Mouse (Mus musculus): ENCODE data around the gene Kif1b. TPM values are rescaled to one million over a fixed set of nuclear protein-coding genes. Genes with fewer than 3 reads are reported as not detected.

Kif1b gene
- polyA plus RNA-seq, 1 experiment from 2014 or later: 5.1 TPM

- no peak for ATAC-seq (ENCODE audit: low read depth)
- 70% methylated on average over 9 of the region's 9 CpGs for WGBS (ENCODE audit: insufficient replicate concordance)
- Histone ChIP-seq H3K27ac (no peak overlapping the region), H3K9ac (no peak overlapping the region), H3K4me3 (replicated peaks) (no peak overlapping the region), H3K36me3 (no peaks in the 10 kb centered on the region), H3K4me1 (replicated peaks) (peaks cover 17% of the 10 kb centered on the region; the same call in 1 of the 2 replicates), H3K27me3 (no peaks in the 10 kb centered on the region), H3K4me2 (no peak overlapping the region), H3K9me3 (replicated peaks) (no peaks in the 10 kb centered on the region)
- no peak for DNase-seq
These were observed 16.4 kb downstream of the Kif1b start for GRCm38 (mm10) chr4:149291061-149291460.

GRCm38 (mm10) chr4:149290157-149290750 is 17.2 kb downstream of the Kif1b start:
- Histone ChIP-seq H3K27me3 (no peaks in the 10 kb centered on the region), H3K4me3 (replicated peaks) (no peak overlapping the region), H3K27ac (no peak overlapping the region), H3K4me2 (no peak overlapping the region), H3K9ac (no peak overlapping the region), H3K36me3 (no peaks in the 10 kb centered on the region), H3K9me3 (replicated peaks) (no peaks in the 10 kb centered on the region), H3K4me1 (replicated peaks) (peaks cover 18% of the 10 kb centered on the region; the same call in 1 of the 2 replicates)
- WGBS (ENCODE audit: insufficient replicate concordance): 59% methylated on average over 7 of the region's 7 CpGs
- DNase-seq: no peak
- ATAC-seq (ENCODE audit: low read depth): no peak

- no peaks in the 10 kb centered on the region for H3K27me3 ChIP-seq
- no peak overlapping the region for H3K4me3 ChIP-seq (replicated peaks)
- H3K9ac ChIP-seq: no peak overlapping the region
- no peaks in the 10 kb centered on the region for H3K36me3 ChIP-seq
- no peaks in the 10 kb centered on the region for H3K9me3 ChIP-seq (replicated peaks)
- 62% methylated on average over 8 of the region's 8 CpGs for WGBS (ENCODE audit: insufficient replicate concordance)
- DNase-seq (no peak), ATAC-seq (ENCODE audit: low read depth) (peak; percentile 36)
- peaks cover 18% of the 10 kb centered on the region; the same call in 1 of the 2 replicates for H3K4me1 ChIP-seq (replicated peaks)
- H3K4me2 ChIP-seq: no peak overlapping the region
- H3K27ac ChIP-seq: peak overlapping the region; percentile 29; the same call in 1 of the 2 replicates
These were observed 21.0 kb downstream of the Kif1b start for GRCm38 (mm10) chr4:149286287-149287137.

- Histone ChIP-seq H3K9me3 (replicated peaks) (no peaks in the 10 kb centered on the region), H3K4me2 (no peak overlapping the region), H3K27me3 (no peaks in the 10 kb centered on the region), H3K4me1 (replicated peaks) (peaks cover 18% of the 10 kb centered on the region; the same call in 1 of the 2 replicates), H3K4me3 (replicated peaks) (no peak overlapping the region), H3K27ac (no peak overlapping the region), H3K9ac (no peak overlapping the region), H3K36me3 (no peaks in the 10 kb centered on the region)
- ATAC-seq (ENCODE audit: low read depth) (no peak), DNase-seq (no peak)
- 73% methylated on average over 1 of the region's 1 CpGs for WGBS (ENCODE audit: insufficient replicate concordance)
These were observed 21.8 kb downstream of the Kif1b start for GRCm38 (mm10) chr4:149285691-149286090.

GRCm38 (mm10) chr4:149283018-149283417 is 24.5 kb downstream of the Kif1b start:
- H3K27ac ChIP-seq: peak overlapping the region; percentile 59; the same call in 1 of the 2 replicates
- no peak for ATAC-seq (ENCODE audit: low read depth)

GRCm38 (mm10) chr4:149282025-149282738 is 25.3 kb downstream of the Kif1b start:
- Histone ChIP-seq H3K27ac (peak overlapping the region; percentile 59), H3K4me2 (no peak overlapping the region), H3K4me3 (replicated peaks) (no peak overlapping the region), H3K36me3 (no peaks in the 10 kb centered on the region), H3K4me1 (replicated peaks) (peaks cover 18% of the 10 kb centered on the region; the same call in 1 of the 2 replicates), H3K9me3 (replicated peaks) (no peaks in the 10 kb centered on the region), H3K27me3 (no peaks in the 10 kb centered on the region), H3K9ac (no peak overlapping the region)
- DNase-seq: no peak
- ATAC-seq (ENCODE audit: low read depth): peak; percentile 67; the same call in 1 of the 2 replicates
- WGBS (ENCODE audit: insufficient replicate concordance): 55% methylated on average over 7 of the region's 7 CpGs

More at GRCm38 (mm10) chr4:149283018-149283417, 24.5 kb downstream of the Kif1b start:
- Histone ChIP-seq H3K36me3 (no peaks in the 10 kb centered on the region), H3K9ac (no peak overlapping the region), H3K4me1 (replicated peaks) (peaks cover 18% of the 10 kb centered on the region; the same call in 1 of the 2 replicates), H3K9me3 (replicated peaks) (no peaks in the 10 kb centered on the region), H3K4me2 (no peak overlapping the region), H3K27me3 (no peaks in the 10 kb centered on the region), H3K4me3 (replicated peaks) (no peak overlapping the region)
- DNase-seq: no peak
- 53% methylated on average over 3 of the region's 3 CpGs for WGBS (ENCODE audit: insufficient replicate concordance)

GRCm38 (mm10) chr4:149277571-149277970 is 29.9 kb downstream of the Kif1b start:
- Histone ChIP-seq H3K9me3 (replicated peaks) (no peaks in the 10 kb centered on the region), H3K27ac (no peak overlapping the region)
- WGBS (ENCODE audit: insufficient replicate concordance): 75% methylated on average over 4 of the region's 4 CpGs

GRCm38 (mm10) chr4:149273128-149273527 is 34.4 kb downstream of the Kif1b start:
- no peaks in the 10 kb centered on the region for H3K9me3 ChIP-seq (replicated peaks)
- 83% methylated on average over 1 of the region's 1 CpGs for WGBS (ENCODE audit: insufficient replicate concordance)
- ATAC-seq (ENCODE audit: low read depth): no peak

More at GRCm38 (mm10) chr4:149277571-149277970, 29.9 kb downstream of the Kif1b start:
- no peak for DNase-seq
- Histone ChIP-seq H3K9ac (no peak overlapping the region), H3K4me2 (no peak overlapping the region), H3K27me3 (no peaks in the 10 kb centered on the region), H3K4me3 (replicated peaks) (no peak overlapping the region), H3K4me1 (replicated peaks) (0 out of 2 replicates have a peak, but pooled peaks cover 1% of the 10 kb centered on the region), H3K36me3 (peaks cover 9% of the 10 kb centered on the region)
- no peak for ATAC-seq (ENCODE audit: low read depth)

GRCm38 (mm10) chr4:149270541-149270940 is 37.0 kb downstream of the Kif1b start:
- Histone ChIP-seq H3K9ac (no peak overlapping the region), H3K4me3 (replicated peaks) (no peak overlapping the region), H3K36me3 (peaks cover 11% of the 10 kb centered on the region), H3K9me3 (replicated peaks) (no peaks in the 10 kb centered on the region), H3K27ac (no peak overlapping the region), H3K4me1 (replicated peaks) (no peaks in the 10 kb centered on the region), H3K4me2 (no peak overlapping the region), H3K27me3 (no peaks in the 10 kb centered on the region)
- DNase-seq (no peak), ATAC-seq (ENCODE audit: low read depth) (no peak)
- 87% methylated on average over 6 of the region's 6 CpGs for WGBS (ENCODE audit: insufficient replicate concordance)

More at GRCm38 (mm10) chr4:149273128-149273527, 34.4 kb downstream of the Kif1b start:
- Histone ChIP-seq H3K9ac (no peak overlapping the region), H3K4me3 (replicated peaks) (no peak overlapping the region), H3K36me3 (peaks cover 11% of the 10 kb centered on the region), H3K4me1 (replicated peaks) (no peaks in the 10 kb centered on the region), H3K27me3 (no peaks in the 10 kb centered on the region), H3K27ac (no peak overlapping the region), H3K4me2 (no peak overlapping the region)
- no peak for DNase-seq

- no peaks in the 10 kb centered on the region for H3K9me3 ChIP-seq (replicated peaks)
- DNase-seq: no peak
- no peak for ATAC-seq (ENCODE audit: low read depth)
- H3K9ac ChIP-seq: no peak overlapping the region
- no peak overlapping the region for H3K4me3 ChIP-seq (replicated peaks)
- H3K27me3 ChIP-seq: no peaks in the 10 kb centered on the region
- no peak overlapping the region for H3K4me2 ChIP-seq
- no peaks in the 10 kb centered on the region for H3K4me1 ChIP-seq (replicated peaks)
- WGBS (ENCODE audit: insufficient replicate concordance): 74% methylated on average over 4 of the region's 4 CpGs
- no peak overlapping the region for H3K27ac ChIP-seq
- peaks cover 8% of the 10 kb centered on the region for H3K36me3 ChIP-seq
These were observed 38.5 kb downstream of the Kif1b start for GRCm38 (mm10) chr4:149269026-149269425.

GRCm38 (mm10) chr4:149264895-149265294 is 42.6 kb downstream of the Kif1b start:
- no peak for ATAC-seq (ENCODE audit: low read depth)
- WGBS (ENCODE audit: insufficient replicate concordance): 86% methylated on average over 2 of the region's 2 CpGs
- no peak overlapping the region for H3K27ac ChIP-seq

More at GRCm38 (mm10) chr4:149264895-149265294, 42.6 kb downstream of the Kif1b start:
- Histone ChIP-seq H3K4me1 (replicated peaks) (no peaks in the 10 kb centered on the region), H3K4me3 (replicated peaks) (no peak overlapping the region), H3K9me3 (replicated peaks) (no peaks in the 10 kb centered on the region), H3K27me3 (no peaks in the 10 kb centered on the region), H3K4me2 (no peak overlapping the region), H3K9ac (no peak overlapping the region), H3K36me3 (no peaks in the 10 kb centered on the region; the same call in 1 of the 2 replicates)
- DNase-seq: no peak

Data from liver, embryonic 13.5 days (tissue).